Comparison of ENCODE assay signal across 27 mouse cellular contexts in genomic region chr3:148112204-148112603, GRCm38 (mm10).
"Had no signal": no experiment of that assay in that cellular context is flagged by ENCODE, and none has a peak within 500 bp of the region (broad histone marks: within the 10 kb centered on the region; RNA-seq: fewer than 3 reads in every experiment).

No protein-coding gene starts in this region.

- H3K4me3 ChIP-seq: gastrocnemius, adult 2 months; heart, adult 2 months; heart, embryonic 13.5 days; heart, embryonic 15.5 days; hindbrain, embryonic 13.5 days; hindbrain, embryonic 15.5 days; kidney, embryonic 15.5 days; layer of hippocampus, adult 2 months; limb, embryonic 13.5 days; limb, embryonic 15.5 days; liver, embryonic 13.5 days had no signal

- ATAC-seq: hindbrain, postnatal 0 days; intestine, embryonic 16.5 days had no signal

- H3K9me3 ChIP-seq: heart, embryonic 15.5 days; hindbrain, embryonic 13.5 days; hindbrain, embryonic 15.5 days; kidney, embryonic 15.5 days; limb, embryonic 15.5 days; liver, embryonic 13.5 days had no signal

- H3K27me3 ChIP-seq: heart, embryonic 13.5 days; heart, embryonic 15.5 days; hindbrain, embryonic 13.5 days; hindbrain, embryonic 15.5 days; kidney, embryonic 15.5 days; limb, embryonic 13.5 days; limb, embryonic 15.5 days; liver, embryonic 13.5 days had no signal

- DNase-seq: gastrocnemius, adult 2 months; gastrocnemius, postnatal 10 days; gastrocnemius, postnatal 25 days; heart, adult 11 months; heart, adult 2 months; heart, postnatal 14 days; heart, postnatal 36 days; kidney, adult 11 months; kidney, adult 2 months; kidney, adult 9 months; kidney, postnatal 25 days; kidney, postnatal 4 days; layer of hippocampus, postnatal 36 days; left cerebral cortex, postnatal 4 days; liver, embryonic 13.5 days had no signal

- H3K4me2 ChIP-seq: heart, embryonic 11.5 days; heart, embryonic 13.5 days; heart, embryonic 15.5 days; hindbrain, embryonic 13.5 days; hindbrain, embryonic 15.5 days; kidney, embryonic 15.5 days; limb, embryonic 13.5 days; limb, embryonic 15.5 days; liver, embryonic 13.5 days had no signal

- H3K9ac ChIP-seq: heart, embryonic 13.5 days; heart, embryonic 15.5 days; hindbrain, embryonic 13.5 days; hindbrain, embryonic 15.5 days; kidney, embryonic 15.5 days; limb, embryonic 13.5 days; limb, embryonic 15.5 days; liver, embryonic 13.5 days had no signal

- H3K27ac ChIP-seq: gastrocnemius, adult 2 months; heart, adult 2 months; heart, embryonic 13.5 days; heart, embryonic 15.5 days; hindbrain, embryonic 13.5 days; hindbrain, embryonic 15.5 days; hindbrain, postnatal 0 days; kidney, embryonic 15.5 days; kidney, postnatal 0 days; layer of hippocampus, adult 2 months; limb, embryonic 13.5 days; limb, embryonic 15.5 days; liver, embryonic 13.5 days had no signal

- H3K4me1 ChIP-seq: heart, embryonic 13.5 days; heart, embryonic 15.5 days; hindbrain, embryonic 13.5 days; hindbrain, embryonic 15.5 days; kidney, embryonic 15.5 days; limb, embryonic 13.5 days; limb, embryonic 15.5 days; liver, embryonic 13.5 days had no signal

- H3K36me3 ChIP-seq: heart, embryonic 13.5 days; heart, embryonic 15.5 days; hindbrain, embryonic 13.5 days; hindbrain, embryonic 15.5 days; kidney, embryonic 15.5 days; limb, embryonic 13.5 days; limb, embryonic 15.5 days; liver, embryonic 13.5 days had no signal
